Mouse (Mus musculus) cortical plate, adult 2 months (tissue): Measurements from ENCODE around the gene Best2.

Experiments used
- CTCF ChIP-seq: fragments of 200-500 bp; IDR thresholded peaks from 2 replicates; pipeline ENCODE4 v1.5.1; 2011; ENCODE audit warnings: mild to moderate bottlenecking, control low read depth, low read length; ENCODE audit not compliant: insufficient read depth; ENCODE audit errors: extremely low read depth
- POLR2A ChIP-seq: fragments of 200-500 bp; IDR thresholded peaks from 2 replicates; pipeline ENCODE4 v1.6.1; 2011; ENCODE audit warnings: mild to moderate bottlenecking, low read length, control low read depth; ENCODE audit not compliant: insufficient read depth; ENCODE audit errors: extremely low read depth

GRCm38 (mm10) chr8:84989311-84989731 is 25.0 kb downstream of the Best2 start:
- TF ChIP-seq CTCF: no peak
- no peak for TF ChIP-seq POLR2A
